Mouse (Mus musculus) neural tube, embryonic 10.5 days (tissue): ENCODE results near the gene Frmd4a.

Source experiments
- DNase-seq: peaks from one replicate; pipeline ENCODE4 v3.0.0-alpha.2; 2017; ENCODE audit warnings: low spot score; ENCODE audit errors: extremely low spot score

Gene Frmd4a

GRCm38 (mm10) chr2:4282777-4283176, 265.3 kb downstream of the Frmd4a start:
- peak; percentile 29 for DNase-seq

DNA sequence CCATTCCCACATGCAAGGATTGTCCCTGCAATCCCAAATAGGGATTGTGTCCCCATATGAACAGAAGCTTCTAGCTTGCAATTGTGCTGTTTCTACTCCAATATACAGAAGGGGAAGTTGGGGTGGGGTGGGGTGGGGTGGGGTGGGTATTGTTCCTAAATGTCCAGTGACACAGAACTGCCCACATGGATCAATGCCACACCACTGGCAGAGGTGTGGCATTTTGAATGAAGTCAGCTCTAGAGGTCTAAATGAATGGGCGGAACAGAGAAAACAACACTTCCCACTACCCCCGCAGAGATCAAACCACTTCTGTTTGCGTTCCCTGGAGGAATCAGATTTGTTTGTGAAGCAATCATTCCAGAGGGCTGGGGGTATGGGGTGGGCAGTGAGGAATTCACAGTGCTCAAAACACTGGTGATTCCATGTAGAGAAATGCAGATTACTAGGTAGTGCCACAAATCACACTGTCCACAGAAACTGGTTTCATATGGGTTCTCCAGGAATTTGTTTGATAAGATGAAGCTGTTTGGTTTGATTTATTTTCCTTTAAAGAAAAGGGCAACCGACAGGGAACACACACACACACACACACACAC, 268.3 kb downstream of the Frmd4a start:
- peak; percentile 21 for DNase-seq

GRCm38 (mm10) chr2:4286390-4286901, 268.9 kb downstream of the Frmd4a start:
- peak; percentile 42 for DNase-seq

DNA sequence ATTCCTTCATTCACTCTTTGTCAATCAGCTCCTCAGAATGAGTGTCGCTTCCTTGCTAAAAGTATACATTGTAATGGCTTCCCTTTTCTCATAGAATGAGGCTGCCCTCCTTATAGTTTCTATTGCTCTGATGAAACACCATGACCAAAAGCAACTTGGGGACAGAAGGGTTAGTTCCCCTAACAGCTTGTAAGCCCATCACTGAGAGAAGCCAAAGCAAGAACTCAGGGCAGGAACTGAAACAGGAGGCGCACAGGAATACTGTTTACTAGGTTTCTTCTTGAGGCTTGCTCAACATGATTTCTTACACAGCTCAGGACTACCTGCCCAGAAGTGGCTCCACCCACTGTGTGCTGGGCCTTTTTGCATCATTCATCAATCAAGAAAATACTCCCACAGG, 273.0 kb downstream of the Frmd4a start:
- no peak for DNase-seq

DNA sequence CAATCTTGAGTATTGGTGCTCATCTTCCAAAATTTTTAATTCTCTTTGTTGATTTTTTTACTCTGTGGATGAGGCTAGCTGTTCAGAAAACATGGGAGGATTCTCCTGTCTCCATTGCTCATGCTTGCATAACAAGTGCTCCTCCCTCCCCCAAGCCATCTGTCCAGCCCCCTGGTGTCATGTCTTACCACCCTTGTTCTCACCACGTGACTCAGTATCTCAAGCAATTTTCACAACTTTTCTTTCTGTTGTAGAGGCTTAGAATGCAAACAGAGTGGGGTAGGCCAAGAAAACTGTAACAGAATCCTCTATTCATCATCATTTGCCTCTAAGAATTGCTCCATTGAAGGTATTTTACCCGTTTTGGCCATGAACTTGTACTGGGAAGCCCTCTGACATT, 273.6 kb downstream of the Frmd4a start:
- no peak for DNase-seq

GRCm38 (mm10) chr2:4291671-4292070, 274.2 kb downstream of the Frmd4a start:
- DNase-seq, result no peak

GRCm38 (mm10) chr2:4293726-4294125, 276.2 kb downstream of the Frmd4a start:
- DNase-seq, result no peak

DNA sequence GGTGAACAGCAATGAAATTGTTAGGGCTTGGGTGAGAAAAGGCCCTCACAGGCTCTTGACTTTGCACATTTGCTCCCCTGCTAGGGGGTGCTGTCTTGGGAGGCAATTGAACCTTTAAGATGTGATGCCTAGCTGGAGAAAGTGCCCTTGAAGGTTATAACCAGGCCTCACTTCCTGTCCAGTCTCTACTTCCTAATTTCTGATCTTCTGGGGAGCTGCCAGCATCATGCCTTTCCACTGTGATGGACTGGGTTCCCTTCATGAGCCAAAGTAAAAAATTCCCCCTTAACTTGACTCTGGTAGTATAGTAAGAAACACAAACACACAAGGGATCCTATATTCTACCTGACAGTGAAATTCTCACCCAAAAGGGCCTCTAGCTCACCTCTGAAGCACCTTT, 278.1 kb downstream of the Frmd4a start:
- no peak for DNase-seq

DNA sequence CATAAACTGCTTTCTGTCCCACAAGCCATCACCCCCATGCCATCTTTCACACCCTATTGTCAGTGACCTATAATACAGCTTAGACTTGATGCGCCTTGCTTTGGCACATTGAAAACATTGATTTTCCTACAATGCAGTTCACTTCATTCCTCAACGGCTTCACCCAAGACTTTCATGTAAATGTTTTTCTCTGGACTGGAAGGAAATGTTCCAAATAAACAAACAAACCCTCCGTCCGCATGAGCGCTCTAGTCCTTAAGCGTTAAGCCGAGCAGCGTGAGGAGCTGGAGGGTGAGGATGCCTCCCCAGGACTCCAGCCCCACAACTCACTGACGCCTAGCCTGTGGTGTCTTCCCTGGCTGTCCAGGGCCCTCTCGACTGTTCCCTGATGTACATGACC, 279.4 kb downstream of the Frmd4a start:
- no peak for DNase-seq

DNA sequence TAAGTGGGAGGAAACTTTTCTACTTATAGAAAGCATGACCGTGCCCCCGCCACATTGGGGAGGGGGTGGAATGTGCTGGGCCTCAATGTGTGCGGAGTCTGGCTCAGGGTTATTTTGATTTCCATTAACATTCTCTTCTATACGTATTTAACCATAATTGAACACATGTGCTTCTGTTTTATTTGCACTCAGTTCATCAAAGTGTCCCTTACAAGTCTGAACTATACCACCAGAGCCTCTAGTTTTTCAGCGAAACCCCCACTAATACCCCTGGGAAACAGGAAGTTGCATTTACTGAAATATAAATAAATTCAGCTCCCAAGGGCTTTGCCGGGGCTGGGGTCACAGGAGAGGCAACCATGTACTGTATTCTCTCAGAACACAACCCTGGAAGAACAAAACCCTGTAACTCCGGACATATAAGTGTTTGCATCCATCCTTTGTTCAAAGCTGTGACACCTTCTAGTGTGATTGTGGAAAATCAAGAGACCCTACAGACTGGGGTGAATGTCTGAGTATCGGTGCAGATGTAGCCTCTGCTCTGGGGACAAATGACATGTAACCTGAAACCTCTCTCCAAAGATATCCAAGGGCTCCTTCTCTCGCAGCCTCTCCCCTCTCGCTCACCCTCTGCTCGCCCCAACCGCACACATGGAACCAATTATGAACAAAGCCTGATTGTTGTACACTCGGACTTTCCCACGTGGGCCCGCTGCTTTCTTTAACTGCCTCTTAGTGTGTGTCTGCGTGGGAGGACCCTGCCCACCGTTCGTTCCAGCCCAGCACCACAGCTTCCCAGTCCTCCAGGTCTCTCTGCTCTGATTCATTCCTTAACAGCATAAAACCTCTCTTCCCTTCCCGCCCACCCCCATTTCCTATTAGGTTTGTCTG, 281.1 kb downstream of the Frmd4a start:
- peak; percentile 87 for DNase-seq

GRCm38 (mm10) chr2:4299593-4299992, 282.1 kb downstream of the Frmd4a start:
- peak; percentile 20 for DNase-seq

GRCm38 (mm10) chr2:4300383-4300811, 282.9 kb downstream of the Frmd4a start:
- peak; percentile 71 for DNase-seq

DNA sequence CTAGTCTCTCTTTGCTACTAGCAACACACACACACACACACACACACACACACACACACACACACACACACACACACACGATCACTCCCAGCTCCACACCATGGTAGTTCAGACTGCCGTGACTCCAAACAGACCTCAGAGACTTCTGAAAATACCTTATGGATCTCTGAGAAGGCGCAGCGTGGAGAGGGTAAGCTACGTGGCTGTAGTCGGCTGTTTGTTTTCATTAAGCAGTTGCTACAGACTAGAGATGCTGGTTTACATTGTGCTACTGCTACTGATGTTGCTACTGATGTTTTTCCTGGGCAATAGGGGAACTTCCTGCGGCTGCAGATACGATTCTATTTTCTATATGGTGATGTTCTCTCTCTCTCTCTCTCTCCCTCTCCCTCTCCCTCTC, 283.3 kb downstream of the Frmd4a start:
- DNase-seq, result peak; percentile 52

- DNase-seq, result peak; percentile 44
Measured at GRCm38 (mm10) chr2:4301256-4301655, 283.7 kb downstream of the Frmd4a start.

- peak; percentile 23 for DNase-seq
Measured at GRCm38 (mm10) chr2:4301692-4302091, 284.2 kb downstream of the Frmd4a start.

DNA sequence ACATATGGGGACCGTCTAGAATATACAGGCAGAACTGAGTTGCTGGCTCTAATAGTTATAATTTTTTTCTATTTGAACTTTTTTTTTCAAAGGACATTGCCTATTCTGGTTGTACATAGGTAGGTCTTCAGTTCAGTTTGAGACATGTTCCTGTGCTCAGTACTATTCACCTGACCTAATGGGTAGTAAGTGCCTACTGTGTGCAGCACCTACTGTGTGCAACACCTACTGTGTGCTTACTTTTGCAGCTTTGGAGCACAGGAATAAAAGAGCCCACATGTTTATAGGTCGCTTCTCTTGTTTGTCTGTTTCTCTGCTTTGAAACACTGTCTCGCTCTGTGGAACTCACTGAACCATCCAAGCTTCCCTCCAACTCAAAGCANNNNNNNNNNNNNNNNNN, 284.6 kb downstream of the Frmd4a start:
- DNase-seq, result no peak

DNA sequence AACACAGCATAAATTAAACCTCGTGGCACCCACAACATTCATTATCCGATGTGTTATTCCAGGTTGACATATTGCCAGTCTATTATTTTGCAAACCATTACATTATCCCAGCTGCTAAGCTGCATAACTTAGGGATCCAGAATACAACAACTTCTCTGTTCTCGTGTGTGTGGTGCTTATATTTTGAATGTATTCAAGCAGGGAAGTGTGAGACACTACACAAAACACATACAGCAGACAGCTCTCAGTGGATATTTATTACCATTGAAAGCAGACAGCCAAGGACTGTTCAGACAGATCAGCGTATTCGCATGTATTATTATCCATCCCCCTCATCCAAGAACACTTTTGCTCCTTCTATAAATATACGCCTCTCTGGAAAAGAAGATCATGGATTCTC, 289.6 kb downstream of the Frmd4a start:
- DNase-seq, result no peak

- no peak for DNase-seq
Measured at GRCm38 (mm10) chr2:4314545-4314944, 297.0 kb downstream of the Frmd4a start.

GRCm38 (mm10) chr2:4316589-4316988, 299.1 kb downstream of the Frmd4a start:
- no peak for DNase-seq

GRCm38 (mm10) chr2:4318134-4318533, 300.6 kb downstream of the Frmd4a start:
- no peak for DNase-seq

DNA sequence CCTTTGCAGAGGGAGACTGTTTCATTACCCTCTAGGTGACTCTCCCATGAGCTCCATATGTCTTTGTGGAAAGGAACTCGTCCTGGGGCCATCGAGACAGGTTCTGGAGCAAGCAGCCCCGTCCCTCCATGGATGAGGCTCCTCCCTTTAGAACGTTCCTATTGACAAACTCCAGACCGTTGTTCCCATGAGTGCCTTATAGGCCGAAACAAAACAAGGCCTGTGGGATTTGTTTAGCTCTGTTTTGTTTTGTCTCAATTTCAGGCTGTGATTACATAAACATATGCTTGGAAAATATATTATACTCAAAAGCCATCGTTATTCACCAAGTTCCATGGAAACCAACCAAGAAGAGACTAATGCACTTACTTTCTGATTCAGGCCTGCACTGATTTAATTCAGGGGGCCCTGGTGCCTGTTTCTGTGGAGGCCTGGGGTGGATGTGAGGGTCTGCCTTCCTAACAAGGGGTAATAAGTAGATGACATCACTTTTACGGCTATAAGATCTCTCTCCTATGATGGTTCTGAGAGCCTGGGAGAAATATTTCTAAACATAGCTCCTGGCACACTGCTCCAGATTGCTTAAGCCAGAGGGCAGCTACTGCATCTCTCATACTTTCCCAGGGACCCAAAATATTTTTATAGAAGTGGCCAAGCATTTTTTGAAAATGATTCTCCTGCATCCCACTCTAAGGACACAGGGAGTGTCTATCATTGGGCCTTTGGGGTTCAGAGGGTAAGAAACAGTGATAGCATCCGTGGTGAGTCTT, 308.9 kb downstream of the Frmd4a start:
- DNase-seq, result no peak

DNA sequence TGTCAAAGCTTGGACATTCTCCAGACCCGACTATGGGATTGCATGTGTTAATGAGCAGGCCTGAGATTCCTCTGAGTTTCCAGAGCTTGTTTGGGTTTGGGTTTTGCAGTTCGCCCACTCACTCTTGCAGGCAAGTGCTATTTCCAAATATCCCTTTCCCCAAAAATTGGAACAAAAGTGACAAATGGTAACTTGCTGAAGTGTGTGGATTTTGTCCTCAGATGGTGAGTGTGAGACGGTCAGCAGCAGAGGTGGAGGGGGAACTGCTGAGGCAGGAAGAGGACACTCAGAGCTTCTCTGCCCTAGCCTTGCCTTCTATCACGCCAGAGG, 309.5 kb downstream of the Frmd4a start:
- DNase-seq, result no peak
